Mouse (Mus musculus) bone marrow, adult 2 months (tissue): ENCODE measurements around the gene Styxl1. TPM values are rescaled to one million over a fixed set of nuclear protein-coding genes. Genes with fewer than 3 reads are reported as not detected.

Experiments
- H3K27ac ChIP-seq: fragments of 200-500 bp; 2 replicates; pipeline ENCODE4 v1.5.1; 2012; ENCODE audit warnings: low read depth, mild to moderate bottlenecking, control low read depth, inconsistent platforms, low read length; ENCODE audit not compliant: control insufficient read depth, poor library complexity, insufficient read depth
- H3K4me1 ChIP-seq: fragments of 200-500 bp; 2 replicates; pipeline ENCODE4 v1.6.1; 2011; ENCODE audit warnings: low read length; ENCODE audit not compliant: control insufficient read depth, insufficient read depth
- H3K4me3 ChIP-seq: fragments of 200-500 bp; replicated peaks from 2 replicates; pipeline ENCODE3; 2011; ENCODE audit warnings: mild to moderate bottlenecking, low read depth, low read length, control low read depth; ENCODE audit not compliant: control insufficient read depth
- CTCF ChIP-seq: fragments of 200-500 bp; IDR thresholded peaks from 2 replicates; pipeline ENCODE4 v1.5.1; 2011; ENCODE audit warnings: low read length, control low read depth; ENCODE audit not compliant: control insufficient read depth, insufficient read depth
- POLR2A ChIP-seq: fragments of 200-500 bp; IDR thresholded peaks from 2 replicates; pipeline ENCODE4 v1.6.1; 2011; ENCODE audit warnings: low read depth, mild to moderate bottlenecking, control low read depth, low read length, borderline replicate concordance; ENCODE audit not compliant: control insufficient read depth
- WGBS: fragments of 180-500 bp; shearing (Covaris S2); methylation state at CpG from one replicate; pipeline ENCODE4 v1.1.7; 2018; 5-methylcytosine and 5-hydroxymethylcytosine counted together
- polyA plus RNA-seq: library from polyadenylated mRNA; stranded (reverse); fragments of >200 nt; gene quantifications from 2 replicates; pipeline ENCODE4 v1.2.4, GENCODE M21; 2011; ENCODE audit warnings: low replicate concordance; ENCODE audit not compliant: missing spikeins, insufficient read depth, insufficient read length

Styxl1 gene
- polyA plus RNA-seq, 1 experiment: 2.3 TPM

GRCm38 (mm10) chr5:135726641-135727346 is 51.4 kb downstream of the Styxl1 start:
- Histone ChIP-seq H3K4me3 (no peak overlapping the region), H3K27ac (no peak overlapping the region), H3K4me1 (no peaks in the 10 kb centered on the region)
- TF ChIP-seq CTCF (no peak), POLR2A (no peak)
- WGBS: 81% methylated on average over 2 of the region's 2 CpGs

GRCm38 (mm10) chr5:135725991-135726390 is 52.2 kb downstream of the Styxl1 start:
- Histone ChIP-seq H3K4me3 (no peak overlapping the region), H3K27ac (no peak overlapping the region), H3K4me1 (no peaks in the 10 kb centered on the region)
- 90% methylated on average over 6 of the region's 6 CpGs for WGBS
- TF ChIP-seq CTCF (no peak), POLR2A (no peak)

GRCm38 (mm10) chr5:135725391-135725841 is 52.8 kb downstream of the Styxl1 start:
- no peaks in the 10 kb centered on the region for H3K4me1 ChIP-seq
- H3K4me3 ChIP-seq: no peak overlapping the region
- no peak overlapping the region for H3K27ac ChIP-seq
- WGBS: 86% methylated on average over 8 of the region's 8 CpGs
- TF ChIP-seq CTCF (no peak), POLR2A (no peak)

- WGBS: 85% methylated on average over 9 of the region's 9 CpGs
- Histone ChIP-seq H3K4me1 (no peaks in the 10 kb centered on the region), H3K27ac (no peak overlapping the region), H3K4me3 (no peak overlapping the region)
- TF ChIP-seq CTCF (no peak), POLR2A (no peak)
Measured at GRCm38 (mm10) chr5:135724536-135725322, 53.5 kb downstream of the Styxl1 start.

- no peak for TF ChIP-seq CTCF
- TF ChIP-seq POLR2A: no peak
- WGBS: 67% methylated on average over 3 of the region's 3 CpGs
- Histone ChIP-seq H3K27ac (no peak overlapping the region), H3K4me1 (no peaks in the 10 kb centered on the region), H3K4me3 (no peak overlapping the region)
Measured at GRCm38 (mm10) chr5:135723165-135723751, 54.9 kb downstream of the Styxl1 start.

GRCm38 (mm10) chr5:135722121-135722520 is 56.1 kb downstream of the Styxl1 start:
- no peak for TF ChIP-seq CTCF
- no peak for TF ChIP-seq POLR2A
- WGBS: 78% methylated on average over 11 of the region's 11 CpGs
- no peaks in the 10 kb centered on the region for H3K4me1 ChIP-seq
- no peak overlapping the region for H3K4me3 ChIP-seq
- no peak overlapping the region for H3K27ac ChIP-seq

GRCm38 (mm10) chr5:135721076-135721475 is 57.1 kb downstream of the Styxl1 start:
- WGBS: 87% methylated on average over 8 of the region's 8 CpGs
- Histone ChIP-seq H3K4me3 (no peak overlapping the region), H3K4me1 (no peaks in the 10 kb centered on the region), H3K27ac (no peak overlapping the region)
- TF ChIP-seq CTCF: no peak
- TF ChIP-seq POLR2A: no peak

- H3K27ac ChIP-seq: no peak overlapping the region
- 90% methylated on average over 3 of the region's 3 CpGs for WGBS
- H3K4me3 ChIP-seq: no peak overlapping the region
- H3K4me1 ChIP-seq: no peaks in the 10 kb centered on the region
- no peak for TF ChIP-seq POLR2A
- TF ChIP-seq CTCF: no peak
Measured at GRCm38 (mm10) chr5:135720121-135720520, 58.1 kb downstream of the Styxl1 start.
